Mouse (Mus musculus) hindbrain, postnatal 0 days (tissue): ENCODE measurements around the gene Slc12a7. TPM values are rescaled to one million over a fixed set of nuclear protein-coding genes. Genes with fewer than 3 reads are reported as not detected.

Experiments
- ATAC-seq: fragments of 200-750 bp; cut with Nextera tagmentation; 2 replicates; pipeline ENCODE4 v1.8.0; 2017; ENCODE audit warnings: mild to moderate bottlenecking, moderate TSS enrichment, moderate library complexity
- DNase-seq: peaks from one replicate; pipeline ENCODE4 v3.0.0-alpha.2; 2015; ENCODE audit warnings: low spot score
- H3K27ac ChIP-seq: fragments of 300-500 bp; sonication (generic); 2 replicates; pipeline ENCODE4 v1.5.1; 2014; ENCODE audit warnings: mild to moderate bottlenecking
- H3K27me3 ChIP-seq: fragments of 300-500 bp; sonication (generic); 2 replicates; pipeline ENCODE4 v1.6.1; 2014; ENCODE audit warnings: low read length, mixed read lengths; ENCODE audit not compliant: insufficient read depth
- H3K36me3 ChIP-seq: fragments of 300-500 bp; sonication (generic); 2 replicates; pipeline ENCODE4 v1.6.1; 2014; ENCODE audit warnings: low read length, mixed read lengths; ENCODE audit not compliant: insufficient read depth
- H3K4me1 ChIP-seq: fragments of 300-500 bp; sonication (generic); 2 replicates; pipeline ENCODE4 v1.6.1; 2014; ENCODE audit warnings: antibody characterized with exemption, low read length, mixed read lengths; ENCODE audit not compliant: insufficient read depth
- H3K4me2 ChIP-seq: fragments of 300-500 bp; sonication (generic); 2 replicates; pipeline ENCODE4 v1.6.1; 2014; ENCODE audit warnings: low read depth, mild to moderate bottlenecking, low read length, moderate library complexity, mixed read lengths
- H3K4me3 ChIP-seq: fragments of 300-500 bp; sonication (generic); 2 replicates; pipeline ENCODE4 v1.5.1; 2014; ENCODE audit warnings: low read length
- H3K9ac ChIP-seq: fragments of 300-500 bp; sonication (generic); replicated peaks from 2 replicates; pipeline ENCODE4 v1.6.1; 2014; ENCODE audit warnings: mild to moderate bottlenecking, low read length, moderate library complexity, mixed read lengths
- H3K9me3 ChIP-seq: fragments of 300-500 bp; sonication (generic); 2 replicates; pipeline ENCODE4 v1.6.1; 2016; ENCODE audit warnings: low read length, mixed read lengths
- CTCF ChIP-seq: IDR thresholded peaks from 2 replicates; pipeline ENCODE4 v1.5.1; 2016; ENCODE audit warnings: antibody characterized with exemption, control low read depth, low read depth
- WGBS: fragments of 180-500 bp; shearing (Covaris S2); extraction: QIAGEN DNeasy Blood & Tissue Kit; methylation state at CpG from one replicate; pipeline ENCODE4 v1.1.7; 2014; 5-methylcytosine and 5-hydroxymethylcytosine counted together
- polyA plus RNA-seq: library from polyadenylated mRNA; unstranded; fragments of >200 nt; fragmentation: Nextera tagmentation; extraction: Ambion mirVana; gene quantifications from 2 replicates; pipeline ENCODE4 v1.2.1, GENCODE M21; 2015
- total RNA-seq: library from RNA; depleted of rRNA; stranded (reverse); fragments of >200 nt; gene quantifications from 2 replicates; pipeline ENCODE4 v1.2.3, GENCODE M21; 2014; rRNA removed

The Slc12a7 gene
- total RNA-seq (7.1 and 11.0 TPM in 2 replicates), polyA plus RNA-seq (4.2 and 4.3 TPM in 2 replicates)

DNA sequence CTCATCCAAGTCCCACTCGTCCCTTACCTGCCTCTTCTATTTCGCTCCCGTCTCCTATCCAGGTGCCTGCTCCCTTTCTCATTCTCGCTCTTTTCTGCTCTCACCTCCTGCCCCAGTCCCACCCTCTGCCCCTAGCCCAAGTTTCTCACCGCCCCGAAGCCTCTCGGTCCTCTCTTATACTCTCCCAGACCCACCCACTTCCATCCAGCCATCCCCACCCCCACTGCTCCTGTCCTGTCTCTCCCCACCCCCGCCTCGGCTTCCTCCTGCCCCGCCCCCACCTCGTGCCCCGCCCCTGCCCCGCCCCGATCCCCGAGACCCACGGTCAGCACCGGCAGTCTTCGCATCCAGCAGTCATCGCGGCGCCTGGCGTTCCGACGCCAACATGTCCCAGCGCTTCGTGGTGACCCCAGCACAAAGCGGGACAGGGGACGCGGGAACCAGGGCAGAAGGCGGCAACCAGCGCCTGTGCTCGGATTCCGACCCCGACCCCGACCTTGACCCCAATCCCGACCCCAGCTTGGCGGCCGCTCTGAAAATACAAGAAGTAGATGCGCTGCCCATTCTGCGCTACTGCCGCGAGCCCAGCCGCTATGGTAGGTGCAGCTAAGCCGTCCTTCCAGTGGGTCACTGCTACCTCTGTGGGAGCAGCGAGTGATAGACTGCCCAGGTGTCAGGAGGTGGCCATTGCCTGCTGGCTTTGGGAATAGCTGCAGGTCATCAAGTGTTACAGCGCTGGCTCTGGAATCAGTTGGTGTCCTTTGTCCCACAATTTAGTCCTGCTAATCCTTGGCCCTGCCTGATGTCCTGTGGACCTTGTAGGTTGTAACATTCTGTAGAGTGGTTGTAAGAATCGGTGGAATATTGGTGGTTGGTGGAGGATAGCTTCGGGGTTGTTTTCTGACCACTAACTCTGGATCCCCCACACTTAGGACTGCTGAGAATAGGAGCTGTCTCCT lies at the start of gene Slc12a7:
Gene Slc12a7, plus strand, starts transcription at position 353 of the 959 bp plus-strand sequence.
- 4% methylated on average over 46 of the region's 48 CpGs for WGBS
- 0 out of 2 replicates have a peak within 1 kb of the TSS, but pooled peaks have one; percentile 24 for H3K9ac ChIP-seq
- DNase-seq: peak; percentile 8

DNA sequence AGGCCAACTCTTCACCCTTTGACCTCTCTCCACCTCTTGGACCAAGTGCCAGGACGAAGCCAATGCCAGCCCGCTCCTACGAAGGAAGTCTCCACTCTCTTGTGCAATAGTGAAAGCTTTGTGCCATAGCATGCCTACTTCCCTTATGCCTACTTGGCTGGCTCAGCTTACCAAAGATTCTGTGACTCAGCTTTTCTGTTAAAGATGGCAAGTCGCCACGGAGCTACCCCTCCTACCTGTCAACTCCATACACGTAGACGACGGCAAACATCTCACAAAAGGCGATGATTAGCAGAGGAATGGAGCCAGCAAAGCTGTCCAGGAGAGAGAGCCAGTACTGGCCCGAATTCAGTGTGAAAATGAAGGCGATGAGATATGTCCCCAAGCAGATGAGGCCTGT lies 49.2 kb upstream of the Slc12a7 start:
- Histone ChIP-seq H3K4me1 (no peaks in the 10 kb centered on the region), H3K27ac (no peak overlapping the region), H3K4me3 (no peak overlapping the region), H3K4me2 (no peak overlapping the region), H3K9me3 (no peaks in the 10 kb centered on the region), H3K9ac (no peak overlapping the region), H3K27me3 (no peaks in the 10 kb centered on the region), H3K36me3 (no peaks in the 10 kb centered on the region)
- WGBS: 83% methylated on average over 11 of the region's 11 CpGs
- TF ChIP-seq CTCF: no peak
- DNase-seq: no peak
- no peak for ATAC-seq

More for the DNA sequence above, at the start of gene Slc12a7:
- ATAC-seq: peak; percentile 56
- Histone ChIP-seq H3K9me3 (no peaks in the 10 kb centered on the region), H3K27ac (no peak within 1 kb of the TSS), H3K36me3 (no peaks in the 10 kb centered on the region), H3K27me3 (no peaks in the 10 kb centered on the region), H3K4me2 (peak within 1 kb of the TSS; percentile 62), H3K4me3 (peak within 1 kb of the TSS; percentile 30), H3K4me1 (peaks cover 9% of the 10 kb centered on the region)
- no peak for TF ChIP-seq CTCF

DNA sequence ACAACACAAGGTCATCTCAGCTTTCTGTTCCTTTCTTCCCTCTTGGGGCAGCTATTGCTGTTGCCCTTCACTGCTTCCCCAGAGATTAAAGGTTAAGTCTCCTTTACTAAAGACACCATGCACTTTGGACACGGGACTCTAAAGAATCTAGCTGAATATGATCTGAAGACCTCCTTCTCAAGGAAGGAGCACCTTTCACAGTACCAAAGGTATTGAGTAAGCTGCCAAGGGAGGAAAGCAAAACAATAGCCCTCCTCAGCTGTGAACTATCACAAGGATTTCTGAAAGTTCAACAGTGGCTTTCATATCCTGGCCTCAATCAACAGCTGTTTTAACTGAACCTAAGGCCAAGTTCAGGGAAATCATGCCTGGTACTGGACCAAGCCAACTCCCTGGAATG lies 48.5 kb upstream of the Slc12a7 start:
- Histone ChIP-seq H3K9me3 (no peaks in the 10 kb centered on the region), H3K27me3 (no peaks in the 10 kb centered on the region), H3K4me3 (no peak overlapping the region), H3K4me2 (no peak overlapping the region), H3K4me1 (no peaks in the 10 kb centered on the region), H3K27ac (no peak overlapping the region), H3K9ac (no peak overlapping the region), H3K36me3 (no peaks in the 10 kb centered on the region)
- no peak for ATAC-seq
- no peak for DNase-seq
- 86% methylated on average over 1 of the region's 1 CpGs for WGBS
- TF ChIP-seq CTCF: no peak

DNA sequence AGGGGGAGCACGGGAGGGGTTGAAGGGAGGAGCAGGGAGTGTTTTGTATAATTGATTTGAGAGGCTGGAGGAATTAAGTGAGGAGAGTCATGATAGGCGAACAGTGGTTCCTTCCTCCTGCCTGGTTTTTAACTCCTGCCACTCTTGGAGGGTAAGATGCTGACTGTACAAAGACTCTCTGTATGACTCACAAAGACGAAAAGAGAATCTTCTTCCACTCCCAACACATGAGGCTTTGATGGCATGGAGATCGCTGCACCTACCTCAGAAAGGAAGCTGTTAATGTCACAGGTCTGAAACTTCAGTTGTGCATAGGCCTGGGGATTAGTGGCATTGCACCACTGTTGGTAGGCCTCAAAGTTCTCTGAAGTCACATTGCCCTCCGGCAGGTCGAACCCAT lies 47.4 kb upstream of the Slc12a7 start:
- TF ChIP-seq CTCF: no peak
- ATAC-seq (no peak), DNase-seq (no peak)
- H3K9me3 ChIP-seq: no peaks in the 10 kb centered on the region
- no peaks in the 10 kb centered on the region for H3K4me1 ChIP-seq
- 85% methylated on average over 6 of the region's 6 CpGs for WGBS
- no peak overlapping the region for H3K4me3 ChIP-seq
- H3K9ac ChIP-seq: no peak overlapping the region
- H3K36me3 ChIP-seq: no peaks in the 10 kb centered on the region
- H3K27me3 ChIP-seq: no peaks in the 10 kb centered on the region
- no peak overlapping the region for H3K27ac ChIP-seq
- no peak overlapping the region for H3K4me2 ChIP-seq

DNA sequence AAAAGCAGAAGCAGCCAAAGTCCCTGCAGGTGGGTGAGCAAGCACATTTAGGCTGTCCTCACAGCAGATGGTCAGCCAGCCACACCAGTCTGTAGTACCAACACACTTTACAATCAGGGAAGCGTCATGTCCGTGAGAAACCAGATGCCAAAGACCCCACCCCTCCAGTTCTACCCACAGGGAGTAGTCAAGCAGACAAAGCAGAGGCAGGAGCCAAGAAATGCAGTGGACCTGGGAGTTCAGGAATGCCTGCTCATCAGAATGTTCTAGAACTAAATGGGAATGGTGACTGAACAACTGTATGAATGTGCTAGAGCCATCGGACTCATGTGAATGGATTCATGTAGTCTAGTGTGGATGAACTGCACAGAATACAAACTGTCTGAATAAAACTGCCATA lies 45.3 kb upstream of the Slc12a7 start:
- WGBS: 67% methylated on average over 3 of the region's 3 CpGs
- no peak overlapping the region for H3K4me2 ChIP-seq
- no peaks in the 10 kb centered on the region for H3K27me3 ChIP-seq
- DNase-seq (no peak), ATAC-seq (no peak)
- no peak for TF ChIP-seq CTCF
- H3K9me3 ChIP-seq: no peaks in the 10 kb centered on the region
- no peaks in the 10 kb centered on the region for H3K36me3 ChIP-seq
- no peak overlapping the region for H3K4me3 ChIP-seq
- no peaks in the 10 kb centered on the region for H3K4me1 ChIP-seq
- no peak overlapping the region for H3K9ac ChIP-seq
- H3K27ac ChIP-seq: no peak overlapping the region

DNA sequence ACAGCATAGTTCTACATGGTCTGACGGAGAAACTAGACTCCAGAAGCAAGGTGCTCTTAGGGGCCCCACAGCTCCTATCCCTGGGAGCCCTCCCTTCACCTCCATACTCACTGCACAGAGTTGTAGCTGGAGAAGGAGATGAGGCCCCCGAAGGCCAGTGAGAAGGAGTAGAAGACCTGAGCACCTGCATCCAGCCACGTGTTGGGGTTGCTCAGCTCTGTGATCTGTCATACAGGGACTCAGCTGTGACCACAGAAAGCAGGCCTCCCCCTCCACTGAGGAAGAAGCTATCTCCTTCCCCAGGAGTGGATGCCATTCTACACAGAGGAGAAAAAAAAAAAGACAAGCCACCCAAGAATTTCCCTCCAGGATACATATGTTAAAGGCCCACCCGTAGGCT lies 44.0 kb upstream of the Slc12a7 start:
- no peak overlapping the region for H3K4me3 ChIP-seq
- ATAC-seq: no peak
- no peaks in the 10 kb centered on the region for H3K27me3 ChIP-seq
- TF ChIP-seq CTCF: no peak
- no peaks in the 10 kb centered on the region for H3K9me3 ChIP-seq
- H3K4me2 ChIP-seq: no peak overlapping the region
- no peaks in the 10 kb centered on the region for H3K4me1 ChIP-seq
- WGBS: 83% methylated on average over 4 of the region's 4 CpGs
- DNase-seq: no peak
- H3K27ac ChIP-seq: no peak overlapping the region
- no peaks in the 10 kb centered on the region for H3K36me3 ChIP-seq
- H3K9ac ChIP-seq: no peak overlapping the region
